Mouse (Mus musculus) embryonic facial prominence, embryonic 11.5 days (tissue): Measurements from ENCODE around the gene Mrps10. TPM values are rescaled to one million over a fixed set of nuclear protein-coding genes. Genes with fewer than 3 reads are reported as not detected.

ENCODE experiments used
- ATAC-seq: fragments of 200-750 bp; cut with Nextera tagmentation; replicated peaks from 2 replicates; pipeline ENCODE4 v1.8.0; 2017; ENCODE audit warnings: low read depth; ENCODE audit not compliant: insufficient number of reproducible peaks, low FRiP score, low TSS enrichment
- DNase-seq: peaks from one replicate; pipeline ENCODE4 v3.0.0-alpha.2; 2015; ENCODE audit warnings: low spot score
- H3K27ac ChIP-seq: fragments of 300-500 bp; sonication (generic); replicated peaks from 2 replicates; pipeline ENCODE4 v1.5.1; 2014; ENCODE audit warnings: mild to moderate bottlenecking, low read depth, low read length, control low read depth
- H3K27me3 ChIP-seq: fragments of 300-500 bp; sonication (generic); 2 replicates; pipeline ENCODE4 v1.6.1; 2014; ENCODE audit warnings: mild to moderate bottlenecking, low read length, moderate library complexity, mixed read lengths; ENCODE audit not compliant: control insufficient read depth, insufficient read depth
- H3K36me3 ChIP-seq: fragments of 300-500 bp; sonication (generic); replicated peaks from 2 replicates; pipeline ENCODE4 v1.6.1; 2014; ENCODE audit warnings: low read depth, mild to moderate bottlenecking, low read length, moderate library complexity, mixed read lengths; ENCODE audit not compliant: control insufficient read depth, insufficient read depth
- H3K4me1 ChIP-seq: fragments of 300-500 bp; sonication (generic); 2 replicates; pipeline ENCODE4 v1.6.1; 2014; ENCODE audit warnings: low read length, mixed read lengths; ENCODE audit not compliant: control insufficient read depth, insufficient read depth
- H3K4me2 ChIP-seq: fragments of 300-500 bp; sonication (generic); 2 replicates; pipeline ENCODE4 v1.6.1; 2014; ENCODE audit warnings: low read depth, mild to moderate bottlenecking, control low read depth, low read length, moderate library complexity
- H3K4me3 ChIP-seq: fragments of 300-500 bp; sonication (generic); 2 replicates; pipeline ENCODE4 v1.5.1; 2014; ENCODE audit warnings: low read depth, low read length, control low read depth
- H3K9ac ChIP-seq: fragments of 300-500 bp; sonication (generic); replicated peaks from 2 replicates; pipeline ENCODE4 v1.6.1; 2014; ENCODE audit warnings: mild to moderate bottlenecking, control low read depth, low read length
- H3K9me3 ChIP-seq: fragments of 300-500 bp; sonication (generic); replicated peaks from 2 replicates; pipeline ENCODE4 v1.6.1; 2016; ENCODE audit warnings: mild to moderate bottlenecking, low read length, inconsistent platforms, mixed read lengths; ENCODE audit not compliant: control insufficient read depth
- WGBS: fragments of 180-500 bp; shearing (Covaris S2); extraction: QIAGEN DNeasy Blood & Tissue Kit; methylation state at CpG from one replicate; pipeline ENCODE4 v1.1.7; 2014; 5-methylcytosine and 5-hydroxymethylcytosine counted together
- polyA plus RNA-seq: library from polyadenylated mRNA; unstranded; fragments of >200 nt; fragmentation: Nextera tagmentation; extraction: Ambion mirVana; gene quantifications from 2 replicates; pipeline ENCODE4 v1.2.1, GENCODE M21; 2014

Gene Mrps10
- polyA plus RNA-seq, 1 experiment from 2014 or later = 74.1 TPM

- Histone ChIP-seq H3K9me3 (no peaks in the 10 kb centered on the region; the same call in 1 of the 2 replicates), H3K27me3 (no peaks in the 10 kb centered on the region), H3K27ac (no peak overlapping the region), H3K4me2 (no peak overlapping the region), H3K9ac (no peak overlapping the region), H3K4me3 (no peak overlapping the region), H3K4me1 (no peaks in the 10 kb centered on the region), H3K36me3 (no peaks in the 10 kb centered on the region; the same call in 1 of the 2 replicates)
- 93% methylated on average over 3 of the region's 3 CpGs for WGBS
- DNase-seq = no peak
- no peak for ATAC-seq
Measured at GRCm38 (mm10) chr17:47384064-47384463, 15.4 kb downstream of the Mrps10 start.

DNA sequence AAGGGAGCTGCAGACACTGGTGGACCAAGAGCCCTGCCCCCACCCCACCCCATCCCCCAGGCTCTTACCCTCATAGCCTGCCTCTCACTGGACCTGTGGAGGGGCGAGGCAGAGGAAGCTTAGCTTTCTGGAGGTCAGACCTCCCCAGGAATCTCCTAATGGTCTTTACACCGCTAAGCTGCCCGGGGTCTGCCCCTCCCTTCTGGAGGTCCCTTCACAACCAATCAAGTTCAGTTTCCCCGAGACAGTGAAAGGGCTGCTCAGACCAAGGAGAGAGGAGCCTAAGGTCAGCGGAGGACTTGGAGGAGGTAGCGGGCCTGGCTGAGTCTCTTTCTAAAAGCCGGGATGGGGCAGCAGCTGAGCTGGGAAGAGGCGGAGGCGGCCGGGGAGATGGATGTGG is 16.5 kb downstream of the Mrps10 start, which contains the start of gene Guca1b:
TSS of gene Guca1b (plus strand) at position 249 of the 400 bp plus-strand sequence.
- DNase-seq (no peak), ATAC-seq (no peak; the same call in 1 of the 2 replicates)
- H3K4me2 ChIP-seq = no peak within 1 kb of the TSS
- no peak within 1 kb of the TSS for H3K27ac ChIP-seq
- H3K9me3 ChIP-seq = no peaks in the 10 kb centered on the region; the same call in 1 of the 2 replicates
- whole genome bisulfite sequencing = 39% methylated on average over 10 of the region's 10 CpGs
- H3K9ac ChIP-seq = no peak within 1 kb of the TSS
- H3K36me3 ChIP-seq = no peaks in the 10 kb centered on the region
- no peaks in the 10 kb centered on the region for H3K4me1 ChIP-seq
- no peaks in the 10 kb centered on the region for H3K27me3 ChIP-seq
- no peak within 1 kb of the TSS for H3K4me3 ChIP-seq

GRCm38 (mm10) chr17:47386649-47387048 is 18.0 kb downstream of the Mrps10 start:
- ATAC-seq = no peak
- Histone ChIP-seq H3K4me2 (no peak overlapping the region), H3K27ac (no peak overlapping the region), H3K4me3 (no peak overlapping the region), H3K4me1 (no peaks in the 10 kb centered on the region), H3K36me3 (no peaks in the 10 kb centered on the region), H3K9me3 (no peaks in the 10 kb centered on the region; the same call in 1 of the 2 replicates), H3K9ac (no peak overlapping the region), H3K27me3 (no peaks in the 10 kb centered on the region)
- 58% methylated on average over 4 of the region's 4 CpGs for WGBS
- DNase-seq = peak; percentile 53

- H3K27me3 ChIP-seq = peaks cover 13% of the 10 kb centered on the region
- WGBS = 18% methylated on average over 24 of the region's 24 CpGs
- H3K4me3 ChIP-seq = peak overlapping the region; percentile 8; the same call in 1 of the 2 replicates
- no peak for DNase-seq
- H3K9ac ChIP-seq = no peak overlapping the region
- no peaks in the 10 kb centered on the region for H3K9me3 ChIP-seq
- ATAC-seq = no peak
- H3K27ac ChIP-seq = no peak overlapping the region
- H3K4me2 ChIP-seq = peak overlapping the region; percentile 25
- H3K36me3 ChIP-seq = no peaks in the 10 kb centered on the region
- H3K4me1 ChIP-seq = no peaks in the 10 kb centered on the region
Measured at GRCm38 (mm10) chr17:47394223-47394869, 25.7 kb downstream of the Mrps10 start.

DNA sequence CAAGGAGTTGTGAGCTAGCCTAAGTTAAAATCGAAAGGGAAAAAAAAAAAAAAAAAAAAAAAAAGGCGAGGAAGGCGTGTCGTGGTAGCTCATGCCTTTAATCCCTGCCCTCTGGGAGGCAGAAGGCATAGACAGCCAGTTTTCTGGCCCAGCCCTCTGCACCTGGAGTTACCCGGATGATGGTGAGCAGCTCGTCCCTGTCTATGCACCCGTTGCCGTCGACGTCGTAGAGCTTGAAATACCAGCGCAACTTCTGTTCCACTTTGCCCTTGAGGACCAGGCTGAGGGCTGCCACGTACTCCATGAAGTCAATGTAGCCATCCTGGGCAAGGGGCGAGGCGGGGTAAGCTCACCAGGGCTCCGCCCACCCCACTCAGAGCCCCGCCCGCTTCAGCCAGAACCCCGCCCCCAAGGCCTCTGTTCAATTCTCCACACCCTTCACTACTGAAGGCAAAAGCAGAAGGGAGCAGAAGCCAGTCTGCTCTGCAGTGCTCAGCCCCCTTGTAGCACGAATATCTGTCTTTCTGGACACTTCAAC is 26.8 kb downstream of the Mrps10 start:
- no peak overlapping the region for H3K27ac ChIP-seq
- H3K36me3 ChIP-seq = no peaks in the 10 kb centered on the region
- H3K4me2 ChIP-seq = peak overlapping the region; percentile 0
- H3K4me3 ChIP-seq = no peak overlapping the region
- WGBS = 3% methylated on average over 20 of the region's 20 CpGs
- DNase-seq = peak; percentile 59
- no peaks in the 10 kb centered on the region for H3K4me1 ChIP-seq
- H3K27me3 ChIP-seq = peaks cover 13% of the 10 kb centered on the region
- no peak; the same call in 1 of the 2 replicates for ATAC-seq
- H3K9ac ChIP-seq = no peak overlapping the region
- H3K9me3 ChIP-seq = no peaks in the 10 kb centered on the region

- no peak for DNase-seq
- WGBS = 87% methylated on average over 8 of the region's 8 CpGs
- no peak overlapping the region for H3K9ac ChIP-seq
- H3K27me3 ChIP-seq = peaks cover 11% of the 10 kb centered on the region
- H3K4me1 ChIP-seq = no peaks in the 10 kb centered on the region
- H3K4me2 ChIP-seq = no peak overlapping the region
- no peaks in the 10 kb centered on the region for H3K36me3 ChIP-seq
- no peak for ATAC-seq
- H3K27ac ChIP-seq = no peak overlapping the region
- no peak overlapping the region for H3K4me3 ChIP-seq
- no peaks in the 10 kb centered on the region for H3K9me3 ChIP-seq
Measured at GRCm38 (mm10) chr17:47399091-47399490, 30.4 kb downstream of the Mrps10 start.

- Histone ChIP-seq H3K27ac (no peak within 1 kb of the TSS), H3K4me3 (no peak within 1 kb of the TSS), H3K27me3 (peaks cover 5% of the 10 kb centered on the region; the same call in 1 of the 2 replicates), H3K9me3 (no peaks in the 10 kb centered on the region), H3K4me2 (no peak within 1 kb of the TSS), H3K4me1 (no peaks in the 10 kb centered on the region), H3K9ac (no peak within 1 kb of the TSS), H3K36me3 (no peaks in the 10 kb centered on the region)
- WGBS = 39% methylated on average over 10 of the region's 10 CpGs
- no peak for DNase-seq
- ATAC-seq = no peak
Measured at GRCm38 (mm10) chr17:47400451-47400850, 31.8 kb downstream of the Mrps10 start, which contains the start of gene Guca1a. Gene Guca1a (minus strand): TSS chr17:47400584.
